Mouse (Mus musculus): ENCODE results near the gene Serpina3a.

DNA sequence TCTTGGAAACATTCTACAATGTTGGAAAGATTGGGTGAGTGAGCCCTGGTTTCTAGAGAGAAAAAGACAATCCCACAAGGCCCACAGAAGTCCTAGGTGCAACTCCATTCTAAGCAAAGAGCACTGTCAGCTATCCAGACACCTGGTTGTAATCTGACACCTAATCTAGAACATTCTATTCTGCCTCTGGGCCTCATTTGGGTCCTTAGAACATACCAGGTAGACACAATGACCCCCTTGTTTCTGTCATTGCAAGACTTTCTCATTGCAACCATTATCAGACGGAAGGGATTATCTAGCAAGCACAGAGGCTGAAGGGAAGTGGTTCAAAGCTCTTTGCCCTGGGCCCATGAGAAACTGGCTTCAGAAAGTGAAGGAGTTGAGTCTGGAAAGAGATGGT, 21.2 kb upstream of the Serpina3a start:
- TF ChIP-seq CTCF (IDR thresholded peaks at IDR 0.05), result no peak
- TF ChIP-seq POLR2A (IDR thresholded peaks at IDR 0.05; ENCODE audit: insufficient read depth, low read depth, low read length), result no peak

Measured in heart, adult 2 months (tissue).